Mouse (Mus musculus): Measurements from ENCODE around the gene Syn2. TPM values are rescaled to one million over a fixed set of nuclear protein-coding genes. Genes with fewer than 3 reads are reported as not detected.

Syn2 gene
- polyA plus RNA-seq, 1 experiment from 2014 or later: 2.7 TPM

DNA sequence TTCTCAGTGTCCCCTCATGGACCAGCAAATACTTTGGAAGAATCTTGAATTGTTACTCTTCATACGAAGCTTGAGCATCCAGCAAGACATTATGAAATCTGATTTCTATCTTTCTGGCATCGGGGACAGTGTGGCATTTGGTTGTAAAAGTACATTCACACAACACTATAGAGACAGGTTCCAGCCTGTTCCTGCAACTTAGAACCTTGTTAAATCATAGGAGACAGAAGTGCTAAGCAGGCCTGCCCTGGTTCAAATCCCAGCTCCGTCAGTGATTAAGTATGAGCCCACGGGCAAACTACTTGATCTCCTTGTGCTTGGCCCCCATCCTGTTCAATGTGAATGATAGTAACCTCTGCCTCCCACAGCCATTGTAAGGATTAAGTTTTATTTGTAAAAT, 185.0 kb downstream of the Syn2 start:
- DNase-seq (ENCODE audit: low spot score) (no peak), ATAC-seq (replicated peaks; ENCODE audit: low FRiP score, low TSS enrichment, low read depth) (no peak)
- H3K27me3 ChIP-seq (replicated peaks; ENCODE audit: control insufficient read depth, insufficient read depth, low read length): no peaks in the 10 kb centered on the region
- H3K36me3 ChIP-seq (ENCODE audit: control insufficient read depth, insufficient read depth, low read length): no peaks in the 10 kb centered on the region
- no peak overlapping the region for H3K9ac ChIP-seq (ENCODE audit: low read length)
- no peak overlapping the region for H3K4me2 ChIP-seq (ENCODE audit: low read length)
- H3K27ac ChIP-seq (ENCODE audit: low read depth): no peak overlapping the region
- H3K4me1 ChIP-seq (replicated peaks; ENCODE audit: control insufficient read depth, insufficient read depth, low read length): no peaks in the 10 kb centered on the region
- H3K4me3 ChIP-seq (ENCODE audit: low read depth, low read length): no peak overlapping the region
- WGBS: 88% methylated on average over 4 of the region's 4 CpGs
- H3K9me3 ChIP-seq (ENCODE audit: control insufficient read depth, low read length): no peaks in the 10 kb centered on the region

DNA sequence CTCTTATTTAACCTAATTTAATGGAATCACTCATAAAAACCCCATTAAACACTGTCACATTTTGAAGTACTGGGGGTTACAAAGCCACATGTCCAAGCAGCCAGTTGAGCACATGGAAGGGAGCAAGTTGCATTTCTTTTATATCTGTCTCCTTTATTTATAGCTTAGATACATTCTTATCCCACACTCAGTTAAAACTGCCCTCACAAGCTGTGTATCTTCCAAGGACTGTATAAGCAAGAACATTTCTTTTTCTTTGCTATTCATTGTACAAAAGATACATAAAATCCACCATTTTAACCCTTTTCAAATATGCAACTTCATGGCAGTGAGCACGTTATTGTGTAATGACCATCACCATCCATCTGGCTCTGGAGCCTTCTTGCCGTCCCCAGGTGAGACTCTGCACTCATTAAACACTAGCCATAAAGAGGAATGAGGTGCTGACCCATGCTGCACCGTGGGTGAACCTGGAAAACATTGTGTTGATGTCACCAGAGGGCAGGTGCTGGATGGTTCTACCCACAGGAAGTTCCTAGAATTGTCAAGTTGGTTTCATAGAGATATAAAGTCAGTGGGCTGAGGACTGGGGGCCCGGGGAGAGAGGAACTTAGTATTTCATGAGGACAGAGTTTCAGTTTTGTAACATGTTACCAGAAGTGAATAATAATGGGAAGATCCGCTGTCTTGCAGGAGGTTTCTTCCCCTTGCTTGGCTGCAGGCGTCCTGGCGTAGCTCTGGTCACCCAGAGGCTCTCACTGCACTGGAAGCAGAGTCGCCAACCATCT, 186.4 kb downstream of the Syn2 start:
- ATAC-seq (replicated peaks; ENCODE audit: low FRiP score, low TSS enrichment, low read depth) (no peak), DNase-seq (ENCODE audit: low spot score) (no peak)
- Histone ChIP-seq H3K9me3 (ENCODE audit: control insufficient read depth, low read length) (no peaks in the 10 kb centered on the region), H3K4me1 (replicated peaks; ENCODE audit: control insufficient read depth, insufficient read depth, low read length) (no peaks in the 10 kb centered on the region), H3K4me3 (ENCODE audit: low read depth, low read length) (no peak overlapping the region), H3K4me2 (ENCODE audit: low read length) (no peak overlapping the region), H3K36me3 (ENCODE audit: control insufficient read depth, insufficient read depth, low read length) (no peaks in the 10 kb centered on the region), H3K27me3 (replicated peaks; ENCODE audit: control insufficient read depth, insufficient read depth, low read length) (no peaks in the 10 kb centered on the region), H3K27ac (ENCODE audit: low read depth) (no peak overlapping the region), H3K9ac (ENCODE audit: low read length) (no peak overlapping the region)
- WGBS: 80% methylated on average over 8 of the region's 8 CpGs

DNA sequence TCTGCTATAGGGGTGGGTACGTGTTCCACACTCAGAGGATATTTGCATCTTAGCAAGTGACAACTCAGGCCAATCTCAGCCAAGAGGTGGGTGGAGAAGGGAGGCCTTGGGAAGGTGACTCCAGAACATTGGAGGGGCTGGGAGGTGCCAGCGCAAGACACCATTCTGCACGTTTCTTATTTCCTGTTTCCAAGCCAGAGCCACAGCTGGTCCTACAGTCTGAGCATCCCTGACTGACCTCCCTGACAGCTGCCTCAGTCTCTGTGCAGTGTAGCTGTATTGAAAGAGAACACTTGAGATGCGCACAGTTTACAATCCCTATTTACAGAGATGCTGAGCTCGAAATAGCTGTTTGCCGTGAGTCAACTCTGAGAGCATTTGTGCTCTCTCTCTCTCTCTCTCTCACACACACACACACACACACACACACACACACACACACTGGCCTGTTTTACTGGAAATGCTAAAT, 187.2 kb downstream of the Syn2 start:
- no peak for ATAC-seq (replicated peaks; ENCODE audit: low FRiP score, low TSS enrichment, low read depth)
- Histone ChIP-seq H3K9me3 (ENCODE audit: control insufficient read depth, low read length) (no peaks in the 10 kb centered on the region), H3K9ac (ENCODE audit: low read length) (no peak overlapping the region), H3K4me1 (replicated peaks; ENCODE audit: control insufficient read depth, insufficient read depth, low read length) (no peaks in the 10 kb centered on the region), H3K36me3 (ENCODE audit: control insufficient read depth, insufficient read depth, low read length) (no peaks in the 10 kb centered on the region), H3K4me2 (ENCODE audit: low read length) (no peak overlapping the region), H3K27ac (ENCODE audit: low read depth) (no peak overlapping the region), H3K4me3 (ENCODE audit: low read depth, low read length) (no peak overlapping the region), H3K27me3 (replicated peaks; ENCODE audit: control insufficient read depth, insufficient read depth, low read length) (no peaks in the 10 kb centered on the region)
- no peak for DNase-seq (ENCODE audit: low spot score)
- 53% methylated on average over 6 of the region's 6 CpGs for WGBS

DNA sequence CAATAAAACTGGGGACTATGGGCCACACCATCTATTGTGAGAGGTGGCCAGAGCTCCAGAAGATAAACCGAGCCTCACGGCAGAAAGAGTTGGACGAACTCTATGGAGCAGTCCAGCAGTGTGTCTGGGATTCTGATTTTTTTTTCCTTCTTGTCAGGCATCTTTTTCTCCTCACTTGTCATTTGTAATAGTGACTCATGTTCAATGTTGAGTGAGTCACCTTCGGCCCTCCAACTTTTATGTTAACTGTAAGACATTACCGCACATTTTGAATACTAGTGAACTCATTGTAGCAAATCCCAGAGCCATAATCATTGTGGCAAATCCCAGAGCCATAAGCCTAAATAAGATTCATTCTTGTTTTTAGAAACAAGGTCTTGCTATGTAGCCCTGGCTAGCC, 188.3 kb downstream of the Syn2 start:
- H3K36me3 ChIP-seq (ENCODE audit: control insufficient read depth, insufficient read depth, low read length): no peaks in the 10 kb centered on the region
- H3K27ac ChIP-seq (ENCODE audit: low read depth): no peak overlapping the region
- no peaks in the 10 kb centered on the region for H3K27me3 ChIP-seq (replicated peaks; ENCODE audit: control insufficient read depth, insufficient read depth, low read length)
- WGBS: 92% methylated on average over 5 of the region's 5 CpGs
- no peaks in the 10 kb centered on the region for H3K4me1 ChIP-seq (replicated peaks; ENCODE audit: control insufficient read depth, insufficient read depth, low read length)
- H3K9me3 ChIP-seq (ENCODE audit: control insufficient read depth, low read length): 0 out of 2 replicates have a peak, but pooled peaks cover 3% of the 10 kb centered on the region
- no peak overlapping the region for H3K4me3 ChIP-seq (ENCODE audit: low read depth, low read length)
- ATAC-seq (replicated peaks; ENCODE audit: low FRiP score, low TSS enrichment, low read depth): no peak
- H3K9ac ChIP-seq (ENCODE audit: low read length): no peak overlapping the region
- no peak overlapping the region for H3K4me2 ChIP-seq (ENCODE audit: low read length)
- no peak for DNase-seq (ENCODE audit: low spot score)

DNA sequence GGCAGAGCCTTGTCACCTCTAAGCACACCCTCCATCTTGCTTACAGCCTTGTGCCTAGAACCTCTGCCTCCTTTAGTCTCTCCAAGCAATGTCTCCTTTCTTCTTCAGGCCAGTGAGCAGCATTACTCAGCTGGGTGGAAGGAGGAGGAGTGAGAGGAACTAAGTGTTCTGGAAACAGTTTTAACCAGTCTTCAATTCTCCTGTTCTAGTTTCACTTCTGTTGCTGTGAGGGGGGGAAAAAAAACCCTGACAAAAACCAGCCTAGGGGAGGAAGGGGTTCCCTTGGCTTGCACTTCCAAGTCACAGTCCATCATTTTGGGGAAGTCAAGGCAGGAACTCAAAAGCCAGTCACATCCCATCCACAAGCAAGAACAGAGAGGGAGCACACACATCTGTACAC, 196.3 kb downstream of the Syn2 start:
- ATAC-seq (replicated peaks; ENCODE audit: low FRiP score, low TSS enrichment, low read depth) (no peak), DNase-seq (ENCODE audit: low spot score) (no peak)
- Histone ChIP-seq H3K27ac (ENCODE audit: low read depth) (no peak overlapping the region), H3K4me1 (replicated peaks; ENCODE audit: control insufficient read depth, insufficient read depth, low read length) (no peaks in the 10 kb centered on the region), H3K4me3 (ENCODE audit: low read depth, low read length) (no peak overlapping the region), H3K4me2 (ENCODE audit: low read length) (no peak overlapping the region), H3K27me3 (replicated peaks; ENCODE audit: control insufficient read depth, insufficient read depth, low read length) (no peaks in the 10 kb centered on the region), H3K36me3 (ENCODE audit: control insufficient read depth, insufficient read depth, low read length) (no peaks in the 10 kb centered on the region), H3K9me3 (ENCODE audit: control insufficient read depth, low read length) (0 out of 2 replicates have a peak, but pooled peaks cover 3% of the 10 kb centered on the region), H3K9ac (ENCODE audit: low read length) (no peak overlapping the region)

Small RNA genes within 50 kb of the gene (microRNA-seq; reads per million reads assigned to microRNA genes)
- gene Gm24767: not detected

Other genes with a start within 250 kb of the Syn2 start
- 72.0 and 82.9 TPM in 2 replicates for gene Vgll4, start 164.9 kb upstream of the Syn2 start, polyA plus RNA-seq (2014; fragmentation: Nextera tagmentation; extraction: Ambion mirVana)
- gene Tamm41, start 97.0 kb upstream of the Syn2 start, polyA plus RNA-seq (2014; fragmentation: Nextera tagmentation; extraction: Ambion mirVana): 73.3 and 77.2 TPM in 2 replicates
- not detected in 2 replicates for gene Gm17482, start 92.4 kb downstream of the Syn2 start, polyA plus RNA-seq (2014; fragmentation: Nextera tagmentation; extraction: Ambion mirVana)
- gene Timp4, start 117.3 kb downstream of the Syn2 start, polyA plus RNA-seq (2014; fragmentation: Nextera tagmentation; extraction: Ambion mirVana): 0.12 and 0.70 TPM in 2 replicates
- 11.6 and 13.6 TPM in 2 replicates for gene Pparg, start 226.0 kb downstream of the Syn2 start, polyA plus RNA-seq (2014; fragmentation: Nextera tagmentation; extraction: Ambion mirVana)

All from intestine, embryonic 14.5 days (tissue).